Mouse (Mus musculus) natural killer cell, adult 2 months (primary cell): ENCODE measurements around the gene Hs6st2.

Experiments used
- DNase-seq, 2 experiments: peaks; one replicate each; pipeline ENCODE4 v3.0.0; 2022; ENCODE audit warnings: low spot score in 2 of 2

Hs6st2 gene

GRCm38 (mm10) chrX:51681756-51682155, at the start of gene Hs6st2:
Hs6st2 (minus strand) TSS chrX:51681856.
- DNase-seq: no peak

DNA sequence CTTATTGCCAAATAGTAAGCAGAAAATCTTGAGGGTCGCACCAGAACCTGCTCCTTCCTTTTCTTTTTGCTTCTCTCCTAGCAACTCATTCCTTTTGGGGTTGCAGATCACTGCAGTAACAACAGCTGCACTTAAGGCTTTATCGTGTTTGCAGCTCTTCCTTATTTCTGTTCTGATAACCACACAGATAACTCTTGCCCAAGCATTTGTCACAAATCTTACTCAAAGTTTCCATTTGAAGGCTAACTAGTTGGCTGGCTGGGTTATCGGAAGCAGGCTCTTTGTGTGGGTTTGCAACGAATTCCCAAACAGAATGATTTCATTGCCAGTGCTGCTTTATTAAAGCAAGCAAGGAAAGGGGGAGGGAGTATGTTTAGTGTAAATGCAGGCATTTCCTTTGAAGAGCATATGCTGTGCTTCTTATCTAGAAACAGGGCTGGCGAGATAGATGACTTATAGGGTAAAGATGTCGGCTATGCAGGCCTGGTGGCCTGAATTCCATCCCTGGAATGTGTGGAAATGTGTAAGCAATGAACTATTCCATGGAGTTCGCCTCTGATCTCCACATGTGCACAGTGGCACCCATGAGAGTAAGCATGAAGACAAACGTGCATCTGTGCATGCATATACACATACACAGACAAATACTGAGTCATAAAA, 32.6 kb upstream of the Hs6st2 start:
- DNase-seq: no peak

DNA sequence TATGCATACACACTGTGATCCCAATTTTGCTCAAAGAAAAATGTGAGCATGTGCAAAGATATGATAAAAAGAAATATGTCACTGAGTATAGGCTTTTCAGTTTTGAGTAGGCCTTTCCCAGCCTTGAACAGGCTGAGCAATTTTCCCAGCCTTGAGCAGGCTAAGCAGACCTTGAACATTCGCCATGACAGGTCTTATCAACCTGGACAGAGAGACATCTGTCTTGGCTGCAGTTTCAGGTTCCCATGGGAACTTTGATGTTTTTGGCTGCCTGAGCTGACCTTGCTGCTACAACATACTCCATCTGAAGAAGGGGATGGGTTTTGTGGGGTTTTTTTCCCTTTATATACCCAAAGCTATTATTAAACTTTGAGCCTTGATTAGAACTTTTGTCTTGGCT, 31.3 kb upstream of the Hs6st2 start:
- no peak for DNase-seq

DNA sequence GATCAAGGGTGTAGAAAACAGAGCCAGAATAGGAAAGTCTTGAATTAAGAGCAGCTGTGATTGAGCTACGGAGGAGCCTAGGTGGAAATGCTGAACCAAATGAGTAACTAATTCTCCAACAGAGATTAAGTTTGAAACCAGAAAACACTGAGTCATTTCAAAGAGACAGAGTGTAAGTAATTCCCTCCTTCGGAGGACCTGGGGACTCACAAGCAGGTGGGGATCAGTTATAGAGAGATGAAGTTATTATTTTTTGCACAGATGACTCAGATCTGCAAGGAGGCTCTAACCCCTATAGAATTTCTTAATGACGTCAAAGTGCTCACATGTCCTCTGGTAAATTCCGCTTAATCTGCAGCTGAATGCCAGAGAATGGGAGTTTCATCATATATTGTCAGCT, 21.2 kb upstream of the Hs6st2 start:
- no peak for DNase-seq

DNA sequence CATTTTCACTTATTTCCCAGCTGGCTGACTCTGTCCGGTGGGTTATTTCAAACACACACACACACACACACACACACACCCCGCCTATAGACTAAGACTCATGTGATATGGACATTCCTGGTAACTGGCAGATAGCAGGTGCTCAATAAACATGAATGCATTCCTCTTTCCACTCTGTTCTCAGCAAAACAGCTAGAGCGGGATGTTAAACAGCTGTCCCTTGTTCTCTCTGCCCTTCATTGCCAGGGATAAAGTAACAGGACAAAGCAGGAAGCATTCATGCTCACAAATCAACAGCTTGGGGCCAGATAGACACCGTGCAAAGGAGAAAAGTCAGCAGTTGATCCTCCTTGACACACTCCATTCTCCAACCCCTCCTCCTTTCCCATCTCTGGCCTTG, 17.4 kb upstream of the Hs6st2 start:
- no peak for DNase-seq

DNA sequence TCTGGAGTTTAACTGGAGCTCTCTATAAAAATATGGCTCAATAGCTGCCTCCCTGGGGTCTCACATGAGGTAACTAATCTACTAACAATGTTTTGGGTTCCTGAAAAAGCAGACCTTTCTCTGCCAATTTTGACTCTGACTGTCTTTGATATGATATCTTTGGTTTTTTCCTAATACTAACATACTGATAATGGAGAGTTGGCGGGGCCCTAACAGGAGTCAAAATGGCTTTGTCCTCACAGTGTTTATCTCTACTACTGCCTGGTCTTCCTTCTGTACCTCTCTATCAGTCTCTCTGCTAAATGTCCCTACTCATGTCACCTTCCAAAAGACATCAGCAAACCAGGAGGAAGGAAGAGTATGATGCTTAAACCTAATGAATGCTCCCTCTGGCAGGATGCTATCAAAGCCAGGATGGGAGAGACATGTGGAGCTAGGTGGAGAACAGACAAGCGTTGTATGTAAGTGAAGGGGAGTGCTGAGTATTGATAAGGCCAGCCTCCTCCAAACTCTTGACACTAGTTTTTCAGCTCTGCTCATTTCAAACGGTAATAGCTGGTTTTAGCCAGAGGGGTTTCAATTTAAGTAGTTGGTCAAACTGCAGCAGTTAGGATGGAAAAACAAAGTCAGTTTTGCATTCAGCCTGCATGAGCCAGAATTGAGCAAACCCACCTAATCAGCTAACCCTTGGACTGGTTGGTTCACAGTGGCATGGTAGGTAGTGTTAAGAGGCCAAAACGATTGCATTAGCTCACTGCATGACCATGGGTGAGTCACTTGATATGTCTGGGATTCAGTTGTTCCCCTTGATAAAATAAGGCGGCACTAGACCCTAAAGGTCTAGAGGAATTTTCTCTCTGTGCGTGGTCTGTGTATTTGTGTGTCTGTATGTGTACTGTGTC, 4.6 kb upstream of the Hs6st2 start:
- DNase-seq: no peak

GRCm38 (mm10) chrX:51684336-51685056, 2.8 kb upstream of the Hs6st2 start:
- no peak for DNase-seq

GRCm38 (mm10) chrX:51681170-51681667, 437 bp downstream of the Hs6st2 start:
- no peak for DNase-seq

DNA sequence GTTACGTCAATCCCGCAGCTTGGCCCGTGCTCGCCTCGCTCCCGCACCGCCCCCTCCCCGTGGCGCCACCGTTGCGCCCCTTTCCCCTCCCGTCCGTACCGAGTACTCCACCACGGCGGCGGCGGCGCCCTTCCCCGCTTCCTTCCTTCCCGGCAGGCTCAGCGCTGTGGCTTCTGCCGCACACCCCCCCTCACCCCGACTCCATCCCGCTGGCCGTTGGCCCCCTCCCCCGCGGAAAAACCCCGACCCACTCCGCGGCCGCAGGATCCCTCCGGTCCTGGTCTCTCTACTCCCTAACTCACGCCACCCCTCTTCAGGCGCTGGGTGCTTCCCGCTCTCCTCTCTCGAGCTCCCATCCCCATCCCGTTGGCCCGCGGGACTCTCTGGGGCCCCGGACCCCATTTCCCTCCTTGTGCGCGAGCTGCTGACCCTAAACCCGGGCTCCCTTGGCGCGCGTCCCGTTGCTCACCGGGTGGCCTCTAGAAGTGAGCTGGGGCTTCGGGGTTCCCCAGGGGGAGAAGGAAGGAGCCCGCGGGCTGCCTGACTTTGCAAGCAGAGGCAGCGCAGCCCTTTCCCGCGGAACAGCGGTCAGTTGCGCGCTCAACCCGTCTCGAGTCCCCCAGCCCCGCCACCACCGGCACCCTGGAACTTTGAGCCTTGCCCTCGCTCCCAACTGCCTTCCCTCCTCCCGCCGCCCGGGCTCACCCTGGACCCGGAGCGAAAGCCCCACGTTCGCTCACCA, 1.1 kb downstream of the Hs6st2 start:
- no peak for DNase-seq

GRCm38 (mm10) chrX:51679601-51680427, 1.8 kb downstream of the Hs6st2 start:
- no peak for DNase-seq

DNA sequence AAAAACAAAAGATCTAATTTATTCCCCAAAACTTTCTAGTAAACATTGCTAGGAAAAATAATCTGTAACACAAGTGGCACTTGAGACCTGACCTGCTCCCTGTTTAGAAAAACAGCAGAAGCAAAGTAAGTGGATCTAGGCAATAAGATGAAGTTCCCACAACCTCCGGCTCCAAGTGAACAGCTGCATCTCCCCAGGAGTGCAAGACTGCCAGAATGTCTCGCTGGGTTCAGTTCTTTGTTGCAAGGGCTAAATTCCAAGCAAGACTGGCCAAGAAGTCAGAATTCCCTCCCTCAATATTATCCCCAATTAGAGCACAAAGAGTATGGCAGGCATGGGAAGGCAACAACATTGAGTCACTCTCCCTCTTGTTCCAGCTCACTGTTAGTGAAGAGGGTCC, 23.4 kb downstream of the Hs6st2 start:
- no peak for DNase-seq

DNA sequence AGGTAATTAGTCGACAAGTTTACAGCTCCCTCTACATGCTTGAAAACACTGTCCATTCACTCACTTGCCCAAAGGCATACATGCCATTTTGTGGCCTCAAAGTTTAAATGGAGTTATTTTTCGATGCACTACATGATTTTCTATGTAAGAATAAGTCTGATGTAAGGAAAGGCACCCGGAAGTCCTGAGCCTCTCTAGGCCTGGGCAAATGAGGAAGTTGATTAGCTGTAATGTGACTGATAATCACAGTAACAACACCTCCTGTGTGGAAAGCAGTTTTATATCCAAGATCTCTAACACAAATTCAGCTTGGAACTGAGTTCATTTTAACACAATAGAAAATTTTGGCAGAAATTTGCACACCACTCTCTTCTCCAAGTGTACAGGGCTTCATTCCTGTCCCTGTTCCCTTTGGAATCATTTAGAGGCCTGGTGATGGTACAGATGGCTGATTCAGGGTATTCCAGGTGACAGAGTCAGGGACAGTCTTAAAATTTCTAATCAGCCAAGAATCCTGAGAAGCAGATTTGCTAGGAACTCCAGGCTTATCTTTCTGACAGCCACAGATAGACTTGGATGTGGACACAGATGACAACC, 38.9 kb downstream of the Hs6st2 start:
- DNase-seq: no peak

- DNase-seq: no peak
Measured at GRCm38 (mm10) chrX:51635756-51636155, 45.9 kb downstream of the Hs6st2 start.

DNA sequence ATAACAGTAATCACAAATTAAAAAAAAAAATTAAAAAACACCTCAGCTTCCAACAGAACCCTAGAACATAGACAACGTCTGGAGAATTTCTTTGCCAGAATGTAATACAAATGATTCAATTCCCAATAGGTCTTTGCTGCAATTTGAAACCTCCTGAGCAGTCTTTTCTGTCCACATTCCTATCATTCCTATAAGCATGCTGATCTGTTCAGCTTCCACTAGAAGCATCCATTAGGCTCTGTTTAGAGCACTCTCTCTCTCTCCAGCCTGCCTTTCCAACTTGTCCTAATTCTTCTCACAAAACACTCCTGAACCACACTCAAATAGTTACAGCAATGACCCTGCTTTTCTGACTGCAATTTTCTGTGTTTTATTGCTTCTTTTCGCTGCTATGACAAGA, 50.3 kb downstream of the Hs6st2 start:
- DNase-seq: no peak

- no peak for DNase-seq
Measured at GRCm38 (mm10) chrX:51614384-51615004, 67.2 kb downstream of the Hs6st2 start.

DNA sequence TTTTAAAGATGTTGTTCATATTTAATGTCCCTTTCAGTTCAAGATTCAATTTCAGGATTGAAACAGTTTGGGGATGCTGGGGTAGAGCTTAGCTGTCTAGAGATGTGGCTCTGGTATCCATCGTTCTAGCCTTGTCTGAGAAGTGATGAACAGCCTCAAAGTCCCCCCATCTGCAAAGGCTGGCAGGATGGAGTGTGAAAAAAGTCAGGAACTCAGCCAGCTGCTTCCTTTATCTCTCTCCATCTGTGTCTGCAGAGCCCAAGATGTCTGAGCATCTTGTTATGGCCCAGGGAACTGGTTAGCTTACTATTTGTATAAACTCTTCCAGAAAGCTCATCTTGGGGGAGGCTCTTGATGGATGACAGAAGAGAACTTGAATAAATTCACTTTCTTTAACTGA, 70.9 kb downstream of the Hs6st2 start:
- DNase-seq: no peak

GRCm38 (mm10) chrX:51606231-51606863, 75.3 kb downstream of the Hs6st2 start:
- DNase-seq: no peak

DNA sequence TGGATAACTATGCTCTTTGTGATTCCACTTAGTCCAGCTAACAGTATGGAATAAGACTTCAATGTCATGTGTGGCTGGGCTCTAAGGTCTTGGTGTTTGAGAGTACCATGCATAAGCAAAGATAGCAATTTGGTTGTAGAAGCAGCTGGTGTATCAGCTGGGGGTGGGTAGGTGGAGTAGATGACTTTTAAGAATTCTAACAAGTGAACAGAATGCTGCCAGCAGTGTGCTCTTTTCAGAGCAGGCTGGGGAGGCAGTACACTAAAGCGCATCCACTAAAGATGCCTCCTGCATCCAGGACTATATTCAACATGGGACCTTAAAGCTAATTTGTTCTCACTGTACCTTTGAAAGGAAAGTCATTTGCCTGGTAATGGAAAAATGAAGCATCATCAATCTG, 88.9 kb downstream of the Hs6st2 start:
- no peak for DNase-seq

GRCm38 (mm10) chrX:51590448-51591010, 91.1 kb downstream of the Hs6st2 start:
- no peak for DNase-seq
